Mouse (Mus musculus) gastrocnemius, postnatal 10 days (tissue): ENCODE measurements at regions not wholly inside any gene's neighbourhood (a gene's known extent, or its start where the extent isn't known, plus 50 kb on each side); places are given as distances from the start of the nearest gene placed in this dataset.

Source experiments
- DNase-seq: peaks from one replicate; pipeline ENCODE4 v3.0.0; 2021; ENCODE audit warnings: mixed read lengths

DNA sequence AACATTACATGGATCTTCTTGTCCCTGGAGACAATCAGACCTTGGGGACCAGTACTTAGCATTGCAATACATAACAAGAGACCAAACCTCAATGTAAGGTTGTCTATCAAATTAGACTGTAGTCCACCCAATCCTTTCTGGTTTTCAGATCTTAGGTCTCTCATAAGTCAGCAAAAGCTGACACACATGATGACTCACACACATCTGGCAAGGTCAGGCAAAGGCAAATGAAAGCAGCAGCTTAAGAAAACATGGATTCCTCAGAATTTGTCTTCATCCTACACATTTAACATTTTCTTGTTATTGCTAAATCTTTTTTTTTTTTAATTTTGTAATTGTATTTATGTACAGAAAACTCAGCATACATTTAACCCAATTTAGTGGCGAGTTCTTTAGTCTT is 52.0 kb downstream of the Gm11983 start:
- no peak for DNase-seq

DNA sequence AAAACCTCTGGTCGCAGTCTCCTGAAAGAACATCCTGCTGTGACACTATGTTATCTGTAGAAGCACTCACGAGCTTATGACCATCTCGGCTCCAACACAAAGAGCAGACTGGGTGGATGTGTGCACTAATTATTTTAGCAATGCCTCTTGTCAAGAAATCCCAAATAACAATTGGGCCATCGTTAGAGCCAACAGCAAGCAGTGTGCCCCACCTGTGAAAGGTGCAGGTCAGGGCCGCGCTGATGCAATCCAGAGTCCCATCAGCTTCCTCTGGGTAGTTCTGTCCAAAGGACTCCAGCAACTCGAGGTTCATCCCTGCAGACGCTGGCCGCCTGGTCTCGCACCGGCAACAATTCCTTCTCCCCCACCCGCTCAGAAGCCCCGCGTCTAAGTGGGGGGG is 54.6 kb downstream of the Gm11983 start:
- no peak for DNase-seq

- no peak for DNase-seq
Measured at GRCm38 (mm10) chr11:6779752-6780151, 57.7 kb downstream of the Gm11983 start.

GRCm38 (mm10) chr11:6778596-6779360 is 58.7 kb downstream of the Gm11983 start:
- no peak for DNase-seq

- no peak for DNase-seq
Measured at GRCm38 (mm10) chr11:6777566-6777965, 59.9 kb downstream of the Gm11983 start.

- DNase-seq = no peak
Measured at GRCm38 (mm10) chr11:6774656-6775055, 62.8 kb downstream of the Gm11983 start.

- no peak for DNase-seq
Measured at GRCm38 (mm10) chr11:6773951-6774350, 63.5 kb downstream of the Gm11983 start.

DNA sequence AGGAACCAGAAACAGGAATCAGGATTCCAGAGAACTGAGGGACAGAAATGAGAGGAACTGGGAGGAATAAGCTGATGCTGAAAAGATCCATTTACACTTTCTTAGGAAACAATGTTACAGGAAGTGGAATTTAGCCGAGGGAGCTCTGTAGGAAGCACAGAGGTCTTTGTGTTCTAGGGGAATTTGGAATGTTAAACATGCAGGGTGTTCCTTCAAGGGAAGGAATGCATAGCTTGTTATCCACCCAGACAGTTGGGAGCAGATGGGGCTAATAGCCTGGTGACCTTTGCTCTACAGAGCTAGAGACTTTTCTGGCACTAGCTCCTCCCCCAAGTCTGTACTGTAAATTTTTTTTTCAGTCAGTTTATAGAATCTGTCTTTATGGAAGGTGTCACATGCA is 64.1 kb downstream of the Gm11983 start:
- DNase-seq = no peak

GRCm38 (mm10) chr11:6769437-6769765 is 68.1 kb downstream of the Gm11983 start:
- DNase-seq = no peak

GRCm38 (mm10) chr11:6768599-6769436 is 68.6 kb downstream of the Gm11983 start:
- peak; percentile 83 for DNase-seq

DNA sequence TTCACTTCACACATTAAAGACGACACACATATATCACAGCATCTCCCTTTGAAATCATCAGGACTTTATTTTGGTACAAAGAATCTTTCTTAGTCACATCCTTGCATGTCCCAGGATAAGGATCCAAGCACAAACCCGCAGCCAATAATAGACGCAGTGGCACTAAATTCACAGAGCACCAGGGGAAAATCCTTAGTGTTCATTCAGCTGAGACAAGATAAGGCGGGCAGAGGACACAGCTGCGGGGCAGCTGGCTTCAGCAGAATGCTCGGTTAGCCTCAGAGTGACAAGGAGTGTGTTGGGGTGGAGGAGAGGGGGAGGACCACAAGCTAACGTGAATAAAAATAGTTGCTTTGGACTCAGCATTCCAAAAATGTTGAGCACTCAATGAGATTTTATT is 70.7 kb downstream of the Gm11983 start:
- no peak for DNase-seq

DNA sequence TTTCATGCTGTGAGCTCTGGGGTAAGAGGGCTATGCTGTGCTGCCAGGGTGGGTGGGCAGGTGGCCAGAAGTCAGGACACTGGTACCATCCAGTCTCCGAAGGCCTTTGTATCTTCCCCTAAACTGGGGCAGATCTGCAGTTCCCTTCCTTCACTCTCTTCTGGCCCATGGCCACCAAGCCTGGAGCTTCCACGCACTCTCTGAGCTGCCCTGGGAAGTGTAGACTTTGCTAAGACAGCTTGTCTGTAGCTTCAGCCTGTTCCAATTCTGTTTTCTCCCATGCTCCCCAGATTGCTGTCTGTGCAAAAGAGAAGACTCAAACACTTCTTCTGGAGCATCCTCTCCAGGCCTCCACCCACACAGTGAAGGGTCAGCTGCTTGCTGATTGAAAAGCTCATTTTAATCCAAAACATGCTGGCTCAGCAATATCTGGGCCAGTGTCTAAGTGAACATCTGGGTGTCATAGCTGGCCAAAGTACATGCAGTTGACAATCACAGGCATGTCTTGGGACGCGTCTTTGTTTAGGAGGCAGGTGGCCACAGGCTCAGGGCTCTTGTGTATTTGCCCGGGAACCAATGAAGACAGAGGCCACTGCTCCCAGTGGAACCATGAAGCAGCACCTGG is 72.0 kb downstream of the Gm11983 start:
- DNase-seq = peak; percentile 26

GRCm38 (mm10) chr11:6764186-6764585 is 73.3 kb downstream of the Gm11983 start:
- no peak for DNase-seq

DNA sequence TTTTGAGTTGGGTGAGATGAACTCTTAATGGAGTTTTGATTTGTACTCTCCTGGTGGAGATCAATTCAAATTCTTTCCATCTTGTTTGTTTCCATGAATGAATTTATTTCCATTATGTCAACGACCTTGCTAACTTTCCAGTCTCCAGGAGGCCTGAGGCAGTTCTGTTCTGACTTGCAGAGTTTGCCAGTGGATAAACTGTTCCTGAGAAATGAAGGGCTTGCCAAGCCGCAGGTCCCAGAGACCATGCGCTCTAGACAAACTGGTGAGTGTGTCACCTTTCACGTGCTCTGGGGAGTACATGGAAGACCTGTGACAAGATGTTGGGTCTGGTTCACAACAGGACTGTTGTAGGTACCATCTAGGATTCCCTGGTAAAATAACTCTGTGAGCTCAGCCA is 74.5 kb downstream of the Gm11983 start:
- no peak for DNase-seq

- no peak for DNase-seq
Measured at GRCm38 (mm10) chr11:6761876-6762628, 75.4 kb downstream of the Gm11983 start.

DNA sequence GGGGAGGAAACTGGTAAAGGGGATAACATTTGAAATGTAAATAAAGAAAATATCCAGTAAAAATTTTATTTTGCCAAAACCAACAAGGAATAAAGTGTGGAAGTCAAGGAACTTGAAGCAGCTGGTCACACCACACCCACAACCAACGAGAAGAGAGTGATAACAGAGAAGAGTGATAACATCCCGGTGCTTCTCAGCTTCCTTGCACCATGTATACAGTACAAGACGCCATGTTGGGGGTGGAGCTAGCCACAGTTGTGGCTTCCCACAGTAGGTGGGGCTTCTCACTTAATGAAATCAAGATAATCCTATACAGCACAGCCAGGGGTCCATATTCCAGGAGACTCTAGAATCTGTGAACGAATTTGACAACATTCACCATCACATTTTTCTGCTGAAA is 77.9 kb downstream of the Gm11983 start:
- DNase-seq = no peak

DNA sequence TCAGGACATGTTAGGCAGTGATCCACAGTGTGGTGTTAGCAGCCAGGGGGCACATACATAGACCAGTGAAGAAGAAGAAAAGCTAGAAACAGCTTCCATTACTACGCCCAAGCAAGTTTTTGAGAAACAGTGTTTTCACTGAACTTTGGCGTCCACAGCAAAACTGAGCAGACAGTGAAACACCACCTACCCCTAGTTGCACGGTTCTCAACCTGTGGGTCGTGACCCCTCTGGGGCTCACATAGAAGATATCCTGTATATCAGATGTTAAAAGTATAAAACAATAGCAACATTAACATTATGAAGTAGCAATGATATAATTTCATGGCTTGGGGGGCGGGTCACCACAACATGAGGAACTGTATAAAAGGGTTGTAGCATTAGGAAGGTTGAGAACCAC is 81.1 kb downstream of the Ramp3 start:
- no peak for DNase-seq

- DNase-seq = no peak
Measured at GRCm38 (mm10) chr11:6738581-6738980, 80.3 kb downstream of the Ramp3 start.

GRCm38 (mm10) chr11:6738163-6738562 is 79.8 kb downstream of the Ramp3 start:
- no peak for DNase-seq

DNA sequence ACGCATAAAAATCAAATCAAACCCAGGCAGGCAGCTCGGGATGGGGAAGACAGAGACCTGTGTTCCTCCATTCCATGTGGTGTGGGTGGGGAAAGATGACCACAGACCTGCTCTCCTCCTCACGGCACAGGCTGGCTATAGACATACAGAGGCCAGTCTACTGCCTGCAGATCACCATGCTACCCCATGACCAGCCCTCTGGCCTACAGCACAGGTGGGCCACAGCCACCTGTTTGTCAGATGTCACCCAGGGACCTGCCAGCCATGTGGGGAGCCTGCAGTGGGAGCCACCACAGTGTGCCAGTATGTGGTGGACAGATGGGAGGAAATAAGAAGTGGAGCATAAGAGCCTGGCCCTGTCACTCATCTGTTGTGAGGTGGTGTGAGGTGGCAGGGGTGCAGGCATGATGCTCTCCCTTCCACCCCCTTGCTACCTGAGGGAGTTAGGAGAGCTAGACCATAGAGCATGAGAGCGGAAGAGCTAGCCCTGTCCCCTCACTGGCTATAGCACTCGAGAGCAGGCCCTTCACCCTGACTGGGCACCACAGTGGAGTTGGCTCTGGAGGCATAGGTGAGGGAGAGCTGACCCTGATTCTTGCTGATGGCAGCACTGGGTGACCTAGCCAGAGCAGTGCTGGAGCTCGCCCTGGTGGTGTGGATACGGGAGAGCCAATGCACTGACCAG is 76.6 kb downstream of the Ramp3 start:
- DNase-seq = no peak

- no peak for DNase-seq
Measured at GRCm38 (mm10) chr11:6731505-6731904, 73.2 kb downstream of the Ramp3 start.
